Mouse (Mus musculus) cerebellum, postnatal 4 days (tissue): ENCODE data around the gene Tmem160.
A peak's percentile ranks its signal among the peaks of the same experiment; 100 is the strongest.

Experiments used
- DNase-seq, 2 experiments: peaks; one replicate each; pipeline ENCODE4 v3.0.0; 2022; ENCODE audit warnings: low spot score in 2 of 2, mixed read lengths in 1 of 2

Tmem160 gene

DNA sequence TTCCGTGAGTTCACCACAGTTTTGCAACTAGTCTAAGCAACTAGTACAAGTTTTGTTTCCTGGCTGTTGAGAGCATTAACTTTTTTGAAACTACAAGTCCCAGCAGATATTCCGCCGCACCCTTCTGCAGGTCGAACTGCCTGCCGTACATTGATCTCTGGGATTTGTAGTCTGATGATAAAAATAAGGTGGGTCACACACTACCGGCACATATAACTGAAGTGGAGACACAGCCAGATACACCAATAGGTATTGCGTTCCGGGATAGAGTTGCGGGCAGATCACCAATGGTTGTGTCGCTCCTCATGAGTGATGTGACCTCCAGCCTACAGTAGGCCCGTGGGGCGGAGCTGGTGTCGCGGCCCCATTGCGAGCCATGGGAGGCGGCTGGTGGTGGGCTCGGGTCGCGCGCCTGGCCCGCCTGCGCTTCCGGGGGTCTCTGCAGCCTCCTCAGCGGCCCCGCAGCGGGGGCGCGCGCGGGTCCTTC is at the start of gene Tmem160:
TSS of gene Tmem160 (plus strand) at position 193 of the 487 bp plus-strand sequence.
- DNase-seq, result peak; percentile 69 to 83

DNA sequence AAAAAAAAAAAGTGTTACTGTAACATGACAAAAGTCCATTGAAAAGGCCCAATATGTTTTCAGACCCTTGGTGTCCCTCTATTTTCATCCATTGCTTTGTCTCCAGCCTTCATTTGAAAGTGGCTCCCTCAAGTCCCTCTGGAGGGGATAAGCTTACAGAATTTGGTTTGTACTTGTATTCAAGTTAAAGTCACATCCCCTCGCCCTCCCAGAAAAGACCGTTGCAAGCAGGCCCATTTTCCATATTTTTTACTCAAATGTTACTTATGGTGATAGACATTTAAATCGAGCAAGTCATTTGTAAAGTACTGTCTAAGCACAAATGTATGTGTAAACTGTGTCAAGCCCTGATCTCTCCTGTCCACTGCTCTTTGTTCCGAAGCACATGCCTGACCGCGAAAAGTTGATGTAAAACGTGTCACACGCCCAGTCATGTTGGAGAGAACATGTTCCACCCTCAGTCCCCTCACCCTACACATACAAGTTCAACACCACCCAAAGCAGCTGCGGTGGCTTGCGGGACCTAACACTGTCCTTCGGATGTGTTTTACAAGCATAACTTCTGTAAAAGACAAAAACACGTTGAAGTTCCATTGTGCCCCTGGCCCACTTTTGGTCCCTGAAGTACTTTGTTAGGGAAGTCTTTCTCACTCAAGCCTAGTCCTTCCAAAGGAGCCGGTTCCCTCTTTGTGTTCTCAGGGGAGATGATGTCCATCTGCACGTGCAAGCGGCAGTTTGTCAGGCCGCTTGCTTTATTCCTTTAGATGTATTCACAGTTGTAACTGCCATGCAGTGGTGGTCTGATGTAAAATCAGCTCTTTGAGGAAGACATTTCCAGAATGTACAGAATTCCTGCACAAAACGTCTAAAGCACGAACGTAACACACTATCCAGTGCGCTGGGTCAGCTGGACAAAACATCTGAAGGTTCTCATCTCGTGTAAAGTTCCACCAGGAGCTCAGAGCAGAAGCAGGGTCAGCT is 49.3 kb upstream of the Tmem160 start:
- peak in 1 of 2 experiments; percentile 9 for DNase-seq

DNA sequence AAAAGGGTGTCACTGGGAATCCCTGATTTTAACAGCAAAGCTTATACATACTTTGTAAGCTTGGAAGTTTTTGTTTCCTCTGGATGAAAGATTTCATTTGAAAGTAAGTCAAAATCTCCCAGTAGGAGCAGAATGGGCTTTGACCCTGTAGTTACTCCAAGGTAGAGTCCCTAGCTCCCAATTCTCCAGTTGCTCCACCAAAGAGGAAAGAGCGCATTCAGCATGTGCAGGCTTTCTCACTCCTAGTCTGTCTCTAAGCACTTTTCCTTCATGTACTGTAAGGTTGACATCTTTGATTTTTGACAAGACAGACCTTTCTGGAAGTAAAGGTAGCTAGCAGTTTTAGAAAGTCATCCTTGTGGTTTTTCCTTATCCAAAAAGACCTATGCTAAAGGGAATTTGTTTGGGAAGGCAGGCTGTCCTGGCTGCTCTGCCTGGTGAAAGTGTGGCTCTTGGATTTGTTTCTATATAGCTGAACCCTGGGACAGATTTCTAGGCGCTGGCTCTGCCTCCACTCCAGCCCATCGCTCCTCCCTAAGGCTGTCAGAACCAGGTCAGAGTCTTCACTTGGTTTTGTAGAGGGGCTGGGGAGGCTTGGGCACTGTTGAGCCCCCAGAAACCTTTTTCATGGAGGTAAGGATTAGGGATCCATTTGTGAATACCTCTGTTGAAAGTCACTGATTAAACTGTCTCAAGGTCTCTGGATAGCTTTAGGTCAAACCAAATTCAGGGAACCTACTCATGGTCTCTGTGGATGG is 48.1 kb upstream of the Tmem160 start:
- no peak for DNase-seq

DNA sequence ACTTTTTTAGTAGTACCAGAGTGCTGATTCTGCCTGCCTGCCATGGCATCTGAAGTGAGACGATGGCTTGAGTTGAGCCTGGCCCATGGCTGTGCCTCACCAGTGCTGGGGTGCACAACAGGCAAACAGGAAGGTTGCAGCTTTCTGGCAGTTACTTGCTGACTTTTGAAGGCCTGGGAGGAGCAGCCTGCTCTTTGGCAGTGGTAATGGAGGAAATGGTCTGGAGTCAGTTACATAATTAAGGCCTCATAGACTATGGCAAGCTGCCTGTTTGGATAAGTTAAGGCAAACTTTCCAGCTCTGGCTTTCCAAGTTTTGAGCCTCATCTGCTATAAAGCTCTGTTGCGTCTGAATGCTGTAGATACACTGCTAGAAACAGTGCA is 47.5 kb upstream of the Tmem160 start:
- no peak for DNase-seq

DNA sequence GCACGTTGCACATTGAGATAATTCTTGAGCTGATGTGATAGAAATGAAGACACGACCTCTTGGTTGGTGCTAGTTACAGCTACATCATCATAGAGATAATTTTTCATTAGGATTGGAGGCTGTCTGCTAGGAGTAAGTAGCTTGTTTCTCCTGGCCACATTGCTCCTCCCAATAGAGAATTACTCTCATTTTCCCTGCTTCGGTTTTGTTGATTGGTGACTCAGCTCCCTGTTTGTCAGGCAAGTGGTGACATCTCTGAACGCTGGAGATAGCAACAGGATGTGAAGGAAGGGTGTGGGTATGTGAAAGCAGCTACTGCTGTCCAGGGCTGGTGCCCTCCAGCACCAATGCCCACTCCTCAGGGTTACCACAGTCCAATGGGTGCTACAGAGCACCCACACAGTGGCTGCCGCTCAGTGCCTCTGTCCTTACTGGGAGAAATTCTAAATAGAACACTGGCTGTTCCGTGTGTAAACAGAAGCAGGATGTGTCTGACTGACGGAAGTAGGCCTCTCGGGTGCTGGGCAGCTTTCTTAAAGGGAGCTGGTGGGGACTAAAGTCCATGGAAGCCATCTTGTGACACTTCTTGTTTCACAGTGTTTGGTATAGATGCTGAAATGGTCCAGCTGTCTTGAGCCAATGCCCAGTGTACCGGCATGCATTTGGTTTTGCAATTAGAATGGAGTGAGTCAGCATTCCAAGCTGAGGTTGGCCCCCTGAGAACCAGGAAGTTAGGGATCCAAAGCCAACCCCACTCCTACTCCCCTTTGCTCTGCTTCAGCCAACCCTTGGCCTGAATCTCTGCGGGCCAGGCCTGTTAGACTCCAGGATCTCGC is 46.8 kb upstream of the Tmem160 start:
- peak in 1 of 2 experiments; percentile 8 for DNase-seq

DNA sequence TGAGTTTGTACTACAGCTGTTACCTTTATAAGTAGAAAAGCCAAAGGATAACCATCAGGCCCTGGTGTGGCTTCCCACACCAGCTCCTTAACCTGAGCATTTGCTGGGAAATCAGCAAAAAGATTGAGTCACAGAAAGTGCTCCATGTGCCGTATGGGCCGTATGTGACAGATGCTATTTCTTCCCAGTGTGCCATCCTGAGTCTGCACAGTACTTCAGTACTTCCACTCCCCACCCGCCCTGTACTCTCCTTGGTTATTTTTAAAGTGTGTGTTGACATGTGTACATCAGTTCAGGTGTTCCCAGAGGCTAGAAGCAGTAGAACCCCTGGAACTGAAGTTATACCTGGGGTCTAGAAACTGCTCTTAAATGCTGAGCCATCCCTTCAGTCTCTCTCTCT is 45.6 kb upstream of the Tmem160 start:
- DNase-seq, result no peak

DNA sequence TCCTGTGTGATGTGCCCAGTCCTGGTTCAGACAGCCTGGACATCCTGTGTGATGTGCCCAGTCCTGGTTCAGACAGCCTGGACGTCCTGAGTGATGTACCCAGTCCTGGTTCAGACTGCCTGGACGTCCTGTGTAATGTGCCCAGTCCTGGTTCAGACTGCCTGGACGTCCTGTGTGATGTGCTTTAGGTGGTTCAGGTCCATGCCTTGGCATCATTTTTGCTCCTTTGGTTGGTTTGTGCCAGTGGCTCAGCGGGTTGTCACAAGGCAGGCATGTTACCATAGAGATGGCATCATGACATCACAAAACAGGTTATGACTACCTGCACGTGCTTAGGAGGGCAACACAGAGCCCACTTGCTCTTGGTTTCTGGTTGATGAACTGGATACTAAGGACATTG is 41.5 kb upstream of the Tmem160 start:
- no peak for DNase-seq

DNA sequence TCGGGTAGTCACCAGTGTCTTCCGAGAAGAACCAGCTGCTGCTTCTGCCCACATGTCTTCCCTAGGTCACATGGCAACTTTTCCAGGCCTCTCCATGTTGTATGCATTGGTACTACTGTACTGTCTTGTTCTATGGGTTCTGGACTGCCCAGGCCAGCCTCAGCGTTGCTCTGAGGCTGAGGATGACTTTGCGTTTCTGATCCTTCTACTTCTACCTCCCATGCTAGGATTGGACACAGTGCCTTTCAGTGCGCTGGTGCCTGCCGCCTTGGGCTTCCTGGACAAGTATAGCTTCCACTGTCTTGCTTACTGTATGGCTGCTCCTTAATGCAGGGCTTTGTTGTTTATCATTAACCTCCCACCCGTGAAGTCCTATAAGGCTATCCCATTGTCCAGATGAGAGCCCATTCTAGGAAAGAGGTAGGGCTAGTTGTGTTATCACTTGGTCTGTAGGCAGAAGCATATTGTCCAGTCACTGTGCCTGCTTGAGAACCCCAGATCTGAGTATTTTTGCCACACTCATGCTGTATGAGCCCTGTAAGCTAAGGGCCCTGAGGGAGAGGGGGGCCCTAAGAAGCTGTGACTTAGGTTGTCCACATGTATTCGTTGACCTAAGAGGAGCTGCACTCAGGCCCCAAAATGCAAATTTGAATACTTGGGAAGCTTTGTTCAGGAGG is 40.2 kb upstream of the Tmem160 start:
- no peak for DNase-seq

DNA sequence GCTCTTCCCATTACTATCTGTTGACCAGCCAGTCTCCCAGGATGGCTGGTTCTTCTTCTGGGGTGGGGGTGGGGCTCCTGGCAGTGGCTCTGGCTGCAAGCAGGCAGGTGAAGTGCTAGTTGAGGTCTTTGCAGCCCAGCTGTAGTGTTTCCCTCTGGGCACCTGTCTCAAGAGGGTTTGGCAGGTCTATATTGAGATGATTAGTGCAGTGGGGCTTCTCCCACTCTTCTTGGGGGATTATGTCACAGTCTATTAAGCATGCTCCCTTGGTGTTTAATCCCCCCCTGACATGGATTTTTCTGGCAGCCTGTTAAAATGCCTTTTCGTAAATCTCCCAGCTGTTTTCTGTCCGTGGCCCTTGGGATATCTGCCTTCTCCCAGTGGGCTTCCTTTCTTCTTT is 39.6 kb upstream of the Tmem160 start:
- DNase-seq, result no peak

DNA sequence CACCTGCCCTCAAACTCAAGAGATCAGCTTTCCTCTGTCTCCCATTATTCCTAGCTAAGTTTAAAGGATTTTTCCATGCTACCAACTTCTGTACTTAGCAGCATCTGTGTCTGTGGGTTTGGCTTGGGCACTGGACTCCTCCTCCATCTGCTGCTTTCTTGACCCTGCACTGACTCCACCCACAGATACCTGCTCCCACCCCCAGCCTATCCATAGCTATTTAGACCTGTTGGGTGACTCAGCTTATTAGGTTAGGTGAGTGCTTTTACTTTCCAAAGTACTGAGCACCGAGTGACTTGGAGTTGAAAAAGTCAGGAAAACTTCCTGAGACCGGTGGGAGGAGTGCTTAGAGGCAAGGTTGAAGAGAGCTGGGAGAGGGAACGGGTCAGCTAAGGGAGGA is 37.2 kb upstream of the Tmem160 start:
- DNase-seq, result no peak

DNA sequence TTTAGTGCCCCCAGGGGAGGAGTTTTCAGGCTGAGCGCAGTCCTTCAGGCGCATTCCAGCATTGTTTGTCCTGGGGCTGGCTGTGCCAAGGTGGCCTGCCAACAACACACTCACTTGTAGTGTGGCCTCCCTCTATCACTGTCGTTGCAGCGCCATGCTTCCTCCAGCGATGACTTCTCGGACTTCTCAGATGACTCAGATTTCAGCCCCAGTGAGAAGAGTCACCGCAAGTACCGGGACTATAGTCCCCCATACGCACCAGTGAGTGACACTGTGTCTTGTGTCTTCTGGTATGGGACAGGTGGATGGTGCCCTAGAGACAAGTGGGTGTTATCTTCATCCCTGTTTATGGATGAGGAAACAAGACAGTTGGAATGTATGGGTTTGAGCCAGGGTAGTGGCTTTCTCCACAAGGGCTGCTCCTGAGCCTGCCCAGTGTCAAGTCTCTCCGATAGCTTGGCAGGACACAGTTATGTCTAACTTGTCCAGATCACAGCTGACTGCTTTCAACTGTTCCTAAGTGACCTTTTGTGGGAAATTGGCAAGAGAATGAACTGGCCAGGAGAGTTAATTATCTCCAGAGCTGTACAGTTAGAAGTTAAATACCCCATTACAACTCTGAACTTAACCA is 35.3 kb upstream of the Tmem160 start:
- DNase-seq, result no peak

DNA sequence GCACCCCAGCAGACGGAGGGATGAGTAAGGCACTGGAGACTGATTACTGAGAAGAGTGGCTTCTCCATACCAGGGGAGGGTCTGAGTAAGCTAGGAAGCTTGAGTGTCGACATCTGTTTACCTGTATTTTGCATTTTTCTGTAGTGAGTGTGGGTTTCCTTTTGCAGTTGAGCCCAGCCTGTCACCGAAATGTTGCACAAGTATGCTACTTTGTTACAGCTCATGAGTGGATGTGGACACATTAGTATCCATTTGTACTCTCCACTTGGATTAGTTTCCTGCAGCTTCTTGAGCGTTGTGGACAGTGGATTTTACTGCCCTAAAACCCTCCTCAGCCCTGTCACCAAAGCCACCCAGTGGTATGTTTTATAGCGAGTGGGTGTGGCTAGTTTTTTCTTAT is 33.9 kb upstream of the Tmem160 start:
- no peak for DNase-seq

DNA sequence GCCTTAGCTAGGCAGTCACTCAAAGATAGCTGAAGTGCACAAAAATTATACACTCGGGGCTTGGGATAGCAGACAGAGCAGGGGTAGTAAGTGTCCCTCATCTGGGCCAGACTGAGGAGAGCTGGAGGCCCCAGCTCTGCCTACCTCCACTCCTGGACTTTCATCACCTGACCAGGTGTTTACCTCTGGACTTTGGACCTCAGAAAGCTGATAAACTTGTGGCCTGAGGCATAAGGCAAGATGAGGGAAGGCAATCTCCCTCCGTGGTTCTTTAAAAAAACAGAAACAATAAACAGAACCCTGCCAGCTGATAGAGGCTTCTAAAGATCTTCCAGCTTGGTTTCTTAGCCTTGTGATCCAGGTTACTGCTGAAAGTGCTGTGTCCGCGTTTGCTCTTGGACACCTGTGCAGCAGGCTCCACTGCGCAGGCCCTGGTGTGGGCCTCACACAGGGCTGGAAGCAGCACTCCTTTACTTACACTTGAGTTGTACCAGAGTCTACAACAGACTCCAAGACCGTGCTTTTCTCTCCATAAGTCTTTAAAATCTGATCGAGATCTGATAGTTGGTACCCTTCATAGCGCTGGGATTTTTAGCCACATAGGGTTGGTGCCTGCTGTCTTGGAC is 32.0 kb upstream of the Tmem160 start:
- DNase-seq, result no peak

DNA sequence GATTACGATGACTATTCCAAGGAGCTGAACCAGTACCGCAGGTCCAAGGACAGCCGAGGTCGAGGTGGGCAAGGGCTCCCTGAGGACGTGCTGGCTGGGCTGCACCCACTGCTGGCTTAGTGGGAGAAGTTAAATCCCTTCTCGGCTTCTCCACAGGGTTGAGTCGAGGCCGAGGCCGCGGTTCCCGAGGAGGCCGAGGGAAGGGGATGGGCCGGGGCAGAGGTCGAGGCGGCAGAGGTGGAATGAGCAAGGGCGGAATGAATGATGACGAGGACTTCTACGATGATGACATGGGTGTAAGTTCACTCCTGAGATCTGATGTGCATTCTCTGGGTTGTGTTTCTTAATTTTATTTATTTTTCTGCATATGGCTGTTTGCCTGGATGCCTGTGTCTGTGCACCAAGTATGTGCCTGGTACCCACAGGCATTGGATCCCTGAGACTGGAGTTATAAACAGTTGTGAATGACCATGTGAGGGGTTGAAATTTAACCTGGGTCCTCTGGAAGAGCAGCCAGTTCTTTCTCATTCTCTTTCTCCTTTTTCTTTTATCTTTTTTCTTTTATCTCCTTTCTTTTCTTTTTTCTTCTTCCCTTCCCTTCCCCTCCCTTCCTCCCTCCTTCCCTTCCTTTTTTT is 30.2 kb upstream of the Tmem160 start:
- no peak for DNase-seq

DNA sequence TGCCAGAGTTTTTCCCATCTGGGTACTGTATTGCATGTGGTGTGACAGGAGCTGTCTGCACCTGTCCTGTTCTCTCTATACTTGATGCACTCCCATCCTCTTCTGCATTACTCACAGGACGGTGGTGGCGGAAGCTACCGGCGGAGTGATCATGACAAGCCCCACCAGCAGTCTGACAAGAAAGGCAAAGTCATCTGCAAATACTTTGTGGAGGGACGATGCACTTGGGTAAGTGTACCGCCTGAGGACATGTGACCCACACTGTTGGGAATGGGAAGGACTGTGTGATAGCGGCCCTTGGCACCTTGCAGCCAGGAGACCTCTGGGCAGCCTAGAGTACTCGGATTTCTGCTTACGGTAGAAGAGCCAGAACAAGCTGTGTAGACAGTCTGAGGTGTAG is 28.8 kb upstream of the Tmem160 start:
- no peak for DNase-seq

DNA sequence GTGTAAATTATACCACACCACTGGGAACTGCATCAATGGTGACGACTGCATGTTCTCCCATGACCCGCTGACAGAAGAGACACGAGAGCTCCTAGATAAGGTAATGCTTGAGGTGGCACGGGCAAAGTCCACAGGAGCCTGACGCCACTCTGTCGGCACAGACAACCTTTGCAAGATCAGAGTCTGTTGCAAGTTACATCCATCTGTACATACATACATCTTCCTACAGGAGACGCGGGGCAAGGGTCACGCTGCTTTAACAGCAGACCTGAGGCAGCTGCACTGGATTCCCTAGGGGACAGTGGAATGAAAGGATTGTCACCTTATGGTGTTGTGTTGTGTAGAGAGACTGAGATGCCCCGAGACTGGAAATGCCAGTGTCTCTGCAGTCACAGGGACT is 26.9 kb upstream of the Tmem160 start:
- DNase-seq, result no peak

DNA sequence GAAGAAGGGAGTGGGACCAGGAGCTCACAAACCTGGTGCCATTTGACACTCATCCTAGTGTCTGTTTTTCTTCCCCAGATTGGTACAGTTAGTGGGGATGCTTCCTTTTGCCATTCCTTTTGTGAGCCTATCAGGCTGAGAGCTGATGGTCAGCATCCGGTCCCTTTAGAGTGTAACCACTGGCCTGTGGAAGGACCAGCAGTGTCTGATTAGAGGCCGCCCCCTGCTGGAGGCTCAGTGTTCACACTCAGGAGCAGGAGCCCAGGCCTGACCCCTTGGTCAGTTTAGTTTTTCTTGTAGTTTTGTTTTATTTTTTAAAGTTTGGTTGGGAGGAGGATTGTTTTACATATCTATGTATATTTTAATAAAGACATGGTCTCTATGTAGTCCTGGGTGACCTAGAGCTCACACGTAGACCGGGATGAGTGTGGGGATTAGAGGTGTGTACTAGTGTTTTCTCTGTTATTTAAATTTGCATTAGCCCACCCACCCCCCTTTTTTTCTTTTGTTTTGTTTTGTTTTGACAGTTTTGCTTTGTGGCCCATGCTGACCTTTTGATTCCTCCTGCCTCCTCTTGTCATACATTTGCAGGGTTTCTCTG is 26.4 kb upstream of the Tmem160 start:
- peak; percentile 51 to 77 for DNase-seq

DNA sequence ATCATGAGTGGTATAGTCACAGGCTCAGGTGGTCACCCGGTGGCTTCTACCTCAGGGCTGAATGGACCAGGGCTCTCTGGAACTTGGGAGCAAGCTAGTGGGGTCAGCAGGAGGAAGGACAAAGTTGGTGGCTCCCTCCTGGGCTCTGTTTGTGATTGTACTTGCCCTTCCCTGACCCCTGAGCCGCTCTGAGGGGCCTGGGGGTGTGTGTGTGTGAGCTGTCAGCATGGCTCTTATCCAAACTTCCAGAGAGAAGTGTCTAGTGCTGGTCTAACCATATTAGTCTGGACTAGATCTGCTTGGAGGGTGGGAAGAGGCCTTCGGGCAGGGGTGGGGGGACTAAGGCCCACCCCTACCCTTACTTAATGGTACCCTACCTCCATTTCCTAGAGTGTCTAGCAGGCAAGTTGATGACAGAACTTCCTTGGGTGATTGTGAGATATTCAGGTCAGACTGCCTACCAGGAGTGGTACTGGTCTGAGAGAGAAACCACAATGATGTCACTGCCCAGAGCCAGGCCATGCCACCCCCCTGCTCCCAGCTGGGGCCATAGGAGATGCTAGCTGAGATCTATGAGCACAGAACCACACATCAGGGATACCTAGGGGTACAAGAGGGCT is 19.1 kb upstream of the Tmem160 start:
- DNase-seq, result no peak

DNA sequence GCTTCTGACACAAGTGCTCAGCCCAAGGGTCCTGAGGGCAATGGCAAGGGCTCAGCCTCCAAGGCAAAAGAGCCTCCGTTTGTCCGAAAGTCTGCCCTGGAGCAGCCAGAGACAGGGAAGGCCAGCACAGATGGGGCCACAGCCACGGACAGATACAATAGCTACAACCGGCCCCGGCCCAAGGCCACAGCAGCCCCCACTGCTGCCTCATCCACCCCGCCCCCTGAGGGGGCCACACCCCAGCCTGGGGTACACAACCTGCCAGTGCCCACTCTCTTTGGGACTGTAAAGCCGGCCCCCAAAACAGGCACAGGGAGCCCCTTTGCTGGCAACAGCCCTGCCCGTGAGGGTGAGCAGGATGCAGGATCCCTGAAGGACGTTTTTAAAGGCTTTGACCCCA is 17.5 kb upstream of the Tmem160 start:
- DNase-seq, result no peak
